Mouse (Mus musculus) midbrain, embryonic 13.5 days (tissue): Measurements from ENCODE around the gene Tshz3. TPM values are rescaled to one million over a fixed set of nuclear protein-coding genes. Genes with fewer than 3 reads are reported as not detected.

ENCODE experiments used
- ATAC-seq: fragments of 200-750 bp; cut with Nextera tagmentation; 2 replicates; pipeline ENCODE4 v1.8.0; 2017; ENCODE audit warnings: mild to moderate bottlenecking, moderate TSS enrichment, moderate library complexity
- H3K27ac ChIP-seq: fragments of 300-500 bp; sonication (generic); 2 replicates; pipeline ENCODE4 v1.5.1; 2015; ENCODE audit warnings: inconsistent platforms, mild to moderate bottlenecking, moderate library complexity
- H3K27me3 ChIP-seq: fragments of 300-500 bp; sonication (generic); 2 replicates; pipeline ENCODE4 v1.6.1; 2015; ENCODE audit warnings: mild to moderate bottlenecking, inconsistent platforms
- H3K36me3 ChIP-seq: fragments of 300-500 bp; sonication (generic); 2 replicates; pipeline ENCODE4 v1.6.1; 2015; ENCODE audit warnings: mild to moderate bottlenecking, inconsistent platforms
- H3K4me1 ChIP-seq: fragments of 300-500 bp; sonication (generic); replicated peaks from 2 replicates; pipeline ENCODE4 v1.6.1; 2015; ENCODE audit warnings: inconsistent platforms
- H3K4me2 ChIP-seq: fragments of 300-500 bp; sonication (generic); replicated peaks from 2 replicates; pipeline ENCODE4 v1.6.1; 2015; ENCODE audit warnings: moderate library complexity, mild to moderate bottlenecking, inconsistent platforms
- H3K4me3 ChIP-seq: fragments of 300-500 bp; sonication (generic); replicated peaks from 2 replicates; pipeline ENCODE4 v1.5.1; 2015; ENCODE audit warnings: mild to moderate bottlenecking, inconsistent platforms
- H3K9ac ChIP-seq: fragments of 300-500 bp; sonication (generic); replicated peaks from 2 replicates; pipeline ENCODE4 v1.6.1; 2015; ENCODE audit warnings: mild to moderate bottlenecking, inconsistent platforms
- H3K9me3 ChIP-seq: fragments of 300-500 bp; sonication (generic); 2 replicates; pipeline ENCODE4 v1.6.1; 2016; ENCODE audit warnings: mild to moderate bottlenecking, inconsistent platforms
- WGBS: fragments of 180-500 bp; shearing (Covaris S2); methylation state at CpG from one replicate; pipeline ENCODE4 v1.1.7; 2015; 5-methylcytosine and 5-hydroxymethylcytosine counted together
- polyA plus RNA-seq: library from polyadenylated mRNA; unstranded; fragments of >200 nt; fragmentation: Nextera tagmentation; extraction: Ambion mirVana; gene quantifications from 2 replicates; pipeline ENCODE4 v1.2.1, GENCODE M21; 2015

Tshz3 gene
- polyA plus RNA-seq, 1 experiment from 2014 or later, result 7.9 TPM

DNA sequence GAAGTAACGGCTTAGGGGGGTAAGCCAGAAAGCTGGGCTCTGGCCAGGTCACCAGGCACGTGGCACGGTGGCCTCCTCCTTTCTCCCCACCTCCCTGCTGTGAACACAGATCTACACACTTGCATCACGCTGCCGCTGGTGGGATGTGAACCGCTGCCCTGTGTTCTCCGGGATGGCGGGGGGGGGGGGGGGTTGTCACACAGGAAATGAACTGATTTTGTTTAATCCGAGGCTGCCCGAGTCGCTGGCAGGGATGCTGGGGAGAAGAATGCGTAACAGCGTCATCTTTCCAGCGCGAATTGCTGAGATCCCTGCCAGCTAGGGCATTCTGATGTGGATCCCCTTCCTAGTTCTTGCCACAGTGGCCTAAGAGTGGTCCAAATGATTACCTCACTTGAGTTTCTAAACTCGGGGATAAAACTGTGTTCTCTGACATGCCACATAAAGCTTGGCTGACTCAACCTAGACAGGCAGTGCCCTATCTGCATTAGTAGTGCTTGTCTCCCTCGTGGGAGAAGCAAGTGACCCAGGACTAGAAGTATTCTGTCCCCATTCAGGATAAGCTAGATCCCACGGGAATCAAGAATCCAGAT lies 18.0 kb upstream of the Tshz3 start:
- Histone ChIP-seq H3K4me2 (peak overlapping the region; percentile 57), H3K4me3 (peak overlapping the region; percentile 21), H3K4me1 (peaks cover 21% of the 10 kb centered on the region), H3K27ac (no peak overlapping the region), H3K9me3 (no peaks in the 10 kb centered on the region), H3K9ac (no peak overlapping the region; the same call in 1 of the 2 replicates), H3K36me3 (no peaks in the 10 kb centered on the region), H3K27me3 (peaks cover 45% of the 10 kb centered on the region)
- ATAC-seq, result peak; percentile 57
- WGBS, result under 1% methylated on average over 18 of the region's 18 CpGs

GRCm38 (mm10) chr7:36687508-36687907 lies 10.4 kb upstream of the Tshz3 start:
- Histone ChIP-seq H3K9me3 (no peaks in the 10 kb centered on the region), H3K4me2 (no peak overlapping the region), H3K27ac (no peak overlapping the region), H3K4me1 (peaks cover 18% of the 10 kb centered on the region), H3K4me3 (no peak overlapping the region), H3K9ac (no peak overlapping the region), H3K27me3 (peaks cover 60% of the 10 kb centered on the region), H3K36me3 (no peaks in the 10 kb centered on the region)
- whole genome bisulfite sequencing, result 100% methylated on average over 1 of the region's 1 CpGs
- no peak for ATAC-seq

- H3K36me3 ChIP-seq, result no peaks in the 10 kb centered on the region
- peaks cover 73% of the 10 kb centered on the region for H3K27me3 ChIP-seq
- WGBS, result 68% methylated on average over 7 of the region's 7 CpGs
- H3K27ac ChIP-seq, result no peak overlapping the region
- no peak overlapping the region for H3K4me3 ChIP-seq
- no peak for ATAC-seq
- no peaks in the 10 kb centered on the region for H3K9me3 ChIP-seq
- H3K9ac ChIP-seq, result no peak overlapping the region
- H3K4me1 ChIP-seq, result peaks cover 18% of the 10 kb centered on the region
- no peak overlapping the region for H3K4me2 ChIP-seq
Measured at GRCm38 (mm10) chr7:36689049-36689793, 8.7 kb upstream of the Tshz3 start.

GRCm38 (mm10) chr7:36690551-36690950 lies 7.4 kb upstream of the Tshz3 start:
- under 1% methylated on average over 19 of the region's 19 CpGs for WGBS
- Histone ChIP-seq H3K4me1 (peaks cover 23% of the 10 kb centered on the region), H3K36me3 (no peaks in the 10 kb centered on the region), H3K9ac (no peak overlapping the region), H3K27me3 (peaks cover 83% of the 10 kb centered on the region), H3K4me3 (0 out of 2 replicates have a peak overlapping the region, but pooled peaks have one; percentile 7), H3K27ac (no peak overlapping the region), H3K9me3 (no peaks in the 10 kb centered on the region), H3K4me2 (peak overlapping the region; percentile 22; the same call in 1 of the 2 replicates)
- ATAC-seq, result 0 out of 2 replicates have a peak, but pooled peaks have one; percentile 40

DNA sequence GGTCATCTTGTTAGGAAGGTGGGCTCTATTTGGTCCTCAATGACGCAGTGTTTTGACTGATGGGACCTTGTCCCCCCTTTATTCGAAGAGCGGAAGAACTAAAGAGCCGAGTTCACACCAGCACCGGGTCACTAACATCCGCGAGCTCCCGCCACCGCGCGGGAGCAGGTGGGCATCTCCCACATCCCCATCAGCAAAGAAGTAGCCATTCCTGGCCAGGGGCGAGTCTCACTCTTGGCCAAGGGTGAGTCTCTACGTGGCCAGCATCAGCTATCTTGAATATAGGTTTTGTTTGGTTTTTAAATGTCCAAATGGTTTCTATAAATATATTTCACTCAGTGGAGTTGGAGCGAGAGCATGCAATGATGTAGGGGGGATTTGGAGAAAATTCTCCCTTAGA lies 6.3 kb upstream of the Tshz3 start:
- WGBS, result 2% methylated on average over 14 of the region's 14 CpGs
- Histone ChIP-seq H3K4me3 (peak overlapping the region; percentile 4; the same call in 1 of the 2 replicates), H3K4me1 (peaks cover 29% of the 10 kb centered on the region), H3K27ac (no peak overlapping the region), H3K36me3 (no peaks in the 10 kb centered on the region), H3K27me3 (peaks cover 82% of the 10 kb centered on the region), H3K4me2 (0 out of 2 replicates have a peak overlapping the region, but pooled peaks have one; percentile 22), H3K9me3 (no peaks in the 10 kb centered on the region), H3K9ac (no peak overlapping the region)
- no peak for ATAC-seq

DNA sequence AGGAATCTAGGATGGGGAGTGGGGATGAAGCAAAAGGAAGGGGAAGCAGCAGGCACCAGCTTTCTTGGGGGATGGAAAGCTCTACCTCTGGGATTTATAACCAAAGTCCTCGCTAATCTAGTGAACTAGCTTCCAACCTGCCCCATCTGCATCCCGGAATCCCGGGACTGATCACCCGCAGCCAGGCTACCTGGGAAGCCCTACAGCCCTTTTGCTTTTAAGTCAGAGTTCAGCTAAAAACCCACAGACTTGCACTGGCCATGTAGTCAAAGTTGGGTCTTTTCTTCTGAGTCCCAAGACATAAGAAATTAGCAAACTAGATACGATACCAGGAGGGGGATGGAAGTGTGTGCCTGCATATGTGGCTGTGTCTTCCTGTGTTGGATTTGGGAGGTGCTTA lies 5.5 kb upstream of the Tshz3 start:
- H3K4me2 ChIP-seq, result no peak overlapping the region

DNA sequence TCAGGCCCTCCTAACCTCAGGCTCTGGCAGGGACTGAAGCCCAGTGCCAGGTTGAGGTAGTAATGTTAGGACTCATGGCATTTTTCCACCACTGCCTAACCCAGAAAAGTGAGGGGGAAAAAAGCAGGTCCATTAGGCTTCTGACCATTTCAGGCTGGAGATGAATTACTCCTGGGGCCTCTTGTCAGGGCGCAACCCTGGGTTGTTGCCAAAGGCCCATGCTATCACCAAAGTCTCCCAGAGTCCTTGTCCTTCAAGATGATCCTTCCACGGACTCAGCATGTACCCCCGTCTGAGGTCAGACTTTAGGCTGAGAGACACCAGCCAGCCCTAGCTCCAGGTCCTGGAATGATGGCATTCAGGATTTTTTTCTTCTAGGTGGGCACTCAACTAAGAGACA lies 4.8 kb upstream of the Tshz3 start:
- Histone ChIP-seq H3K9ac (no peak overlapping the region), H3K4me2 (no peak overlapping the region), H3K4me3 (no peak overlapping the region), H3K36me3 (no peaks in the 10 kb centered on the region), H3K4me1 (peaks cover 36% of the 10 kb centered on the region), H3K27ac (no peak overlapping the region), H3K27me3 (peaks cover 80% of the 10 kb centered on the region), H3K9me3 (no peaks in the 10 kb centered on the region)
- 15% methylated on average over 3 of the region's 3 CpGs for WGBS
- ATAC-seq, result no peak

More for the DNA sequence above, 5.5 kb upstream of the Tshz3 start:
- no peak for ATAC-seq
- Histone ChIP-seq H3K27me3 (peaks cover 80% of the 10 kb centered on the region), H3K4me1 (peaks cover 36% of the 10 kb centered on the region), H3K27ac (no peak overlapping the region), H3K9ac (no peak overlapping the region), H3K36me3 (no peaks in the 10 kb centered on the region), H3K4me3 (no peak overlapping the region), H3K9me3 (no peaks in the 10 kb centered on the region)
- WGBS, result 4% methylated on average over 5 of the region's 5 CpGs

DNA sequence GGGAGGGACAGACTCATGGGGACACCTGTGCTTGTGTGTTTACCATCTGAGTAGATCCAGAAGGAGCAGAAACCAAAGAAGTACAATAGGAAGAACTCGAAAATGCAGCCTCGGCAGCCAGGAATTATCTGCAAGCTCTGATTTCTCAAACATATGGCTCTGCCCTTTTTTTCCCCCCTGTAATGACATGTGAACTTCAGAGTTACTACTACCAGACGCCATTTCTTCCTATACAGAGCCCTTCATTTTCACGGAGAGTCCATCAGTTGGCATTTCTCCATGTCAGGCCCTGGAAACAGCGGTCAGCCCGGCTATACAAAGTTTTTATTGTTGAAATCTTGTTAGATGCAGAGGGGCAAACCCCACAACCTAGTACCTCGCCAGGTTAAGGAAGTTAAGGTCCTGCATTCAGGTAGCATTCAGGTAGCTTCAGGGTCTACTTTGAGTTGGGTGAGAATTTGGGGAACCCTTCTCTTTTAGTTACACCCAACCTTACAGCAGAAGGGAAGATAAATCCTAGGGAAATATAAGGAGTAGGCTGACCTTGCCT lies 3.2 kb upstream of the Tshz3 start:
- Histone ChIP-seq H3K9ac (no peak overlapping the region), H3K27me3 (peaks cover 67% of the 10 kb centered on the region), H3K36me3 (no peaks in the 10 kb centered on the region), H3K27ac (no peak overlapping the region), H3K9me3 (no peaks in the 10 kb centered on the region), H3K4me1 (peaks cover 48% of the 10 kb centered on the region), H3K4me3 (peak overlapping the region; percentile 82), H3K4me2 (peak overlapping the region; percentile 97)
- ATAC-seq, result no peak
- whole genome bisulfite sequencing, result 5% methylated on average over 7 of the region's 7 CpGs

DNA sequence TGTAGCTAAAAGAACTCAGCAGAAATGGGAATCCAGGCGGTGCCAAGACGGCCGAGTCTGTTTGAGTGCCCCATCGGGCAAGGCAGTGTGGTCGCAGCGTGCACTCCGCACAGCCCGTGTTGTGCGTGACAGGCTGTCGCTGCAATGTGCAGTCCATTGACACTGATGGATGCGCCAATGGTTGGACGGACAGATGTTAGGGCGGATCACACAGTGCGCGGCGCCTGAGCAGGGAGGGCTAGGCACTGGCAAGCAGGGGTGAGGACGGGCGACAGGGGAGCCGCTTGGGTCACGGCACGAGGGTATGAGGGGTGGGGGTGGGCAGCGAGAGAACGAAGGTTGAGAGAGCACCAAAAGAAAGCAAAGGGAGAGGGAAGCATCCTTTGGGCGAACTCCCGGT lies 2.6 kb upstream of the Tshz3 start:
- ATAC-seq, result no peak
- Histone ChIP-seq H3K27ac (no peak overlapping the region), H3K4me2 (peak overlapping the region; percentile 97), H3K9ac (peak overlapping the region; percentile 82), H3K9me3 (no peaks in the 10 kb centered on the region), H3K4me1 (peaks cover 50% of the 10 kb centered on the region), H3K36me3 (no peaks in the 10 kb centered on the region), H3K27me3 (peaks cover 61% of the 10 kb centered on the region), H3K4me3 (peak overlapping the region; percentile 82)
- WGBS, result 0% methylated on average over 25 of the region's 25 CpGs

- no peak overlapping the region for H3K27ac ChIP-seq
- no peaks in the 10 kb centered on the region for H3K36me3 ChIP-seq
- peaks cover 56% of the 10 kb centered on the region for H3K27me3 ChIP-seq
- ATAC-seq, result no peak
- peaks cover 44% of the 10 kb centered on the region for H3K4me1 ChIP-seq
- under 1% methylated on average over 42 of the region's 42 CpGs for WGBS
- no peaks in the 10 kb centered on the region for H3K9me3 ChIP-seq
- peak overlapping the region; percentile 82 for H3K9ac ChIP-seq
- H3K4me2 ChIP-seq, result peak overlapping the region; percentile 97
- H3K4me3 ChIP-seq, result peak overlapping the region; percentile 82
Measured at GRCm38 (mm10) chr7:36695791-36696241, 2.1 kb upstream of the Tshz3 start.

DNA sequence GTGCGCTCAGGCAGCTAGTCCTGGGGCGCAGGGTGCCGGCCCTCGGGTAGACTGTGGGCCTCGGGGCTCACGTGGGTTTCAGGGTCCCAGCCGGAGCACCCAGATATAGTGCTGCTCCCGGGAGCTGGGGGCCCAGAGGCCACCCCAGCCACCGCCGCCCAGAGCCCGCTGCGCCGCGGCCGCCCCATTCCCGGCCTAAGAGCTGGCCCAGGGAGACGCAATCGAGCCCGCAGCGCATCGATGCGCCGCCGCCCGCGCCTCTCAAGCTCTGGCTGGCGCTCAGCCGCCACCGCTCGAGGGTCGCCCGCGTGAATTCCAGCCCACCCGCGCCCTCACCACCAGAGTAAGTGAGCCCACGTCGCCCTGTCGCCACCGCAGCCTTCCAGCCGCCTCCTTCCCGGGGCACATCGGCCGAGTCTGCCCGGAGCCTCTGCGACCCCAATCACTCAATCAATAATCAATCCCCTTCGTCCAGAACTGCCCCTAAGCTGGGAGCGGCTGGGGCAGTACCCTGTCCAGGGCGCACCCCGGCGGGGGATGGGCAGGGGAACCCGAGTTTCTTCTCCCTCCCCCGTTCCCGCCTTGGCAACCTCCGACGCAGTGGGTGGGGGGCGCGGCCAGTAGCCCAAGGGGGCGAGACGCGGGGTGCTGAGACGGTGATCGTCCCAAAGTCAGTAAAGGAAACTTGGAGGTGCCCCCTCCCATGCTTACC lies 1.4 kb upstream of the Tshz3 start:
- peak overlapping the region; percentile 83 for H3K27ac ChIP-seq
- WGBS, result under 1% methylated on average over 62 of the region's 62 CpGs
- peaks cover 38% of the 10 kb centered on the region for H3K4me1 ChIP-seq
- no peaks in the 10 kb centered on the region for H3K9me3 ChIP-seq
- H3K36me3 ChIP-seq, result no peaks in the 10 kb centered on the region
- peak overlapping the region; percentile 82 for H3K9ac ChIP-seq
- peak overlapping the region; percentile 82 for H3K4me3 ChIP-seq
- peaks cover 49% of the 10 kb centered on the region for H3K27me3 ChIP-seq
- H3K4me2 ChIP-seq, result peak overlapping the region; percentile 97
- peak; percentile 49 for ATAC-seq
